Mouse (Mus musculus) kidney, adult 2 months (tissue): ENCODE data around the gene Ubl4a.
A peak's percentile ranks its signal among the peaks of the same experiment; 100 is the strongest.

ENCODE experiments used
- CTCF ChIP-seq: fragments of 200-500 bp; conservative IDR thresholded peaks from 2 replicates; pipeline ENCODE4 v1.5.1; 2011; ENCODE audit warnings: low read depth, mild to moderate bottlenecking, control low read depth, low read length, moderate library complexity, mixed read lengths; ENCODE audit not compliant: insufficient read depth, insufficient read length
- POLR2A ChIP-seq: fragments of 200-500 bp; IDR thresholded peaks from one replicate; pipeline ENCODE4 v1.6.1; 2011; ENCODE audit warnings: low read depth, low read length, control low read depth

GRCm38 (mm10) chrX:74413377-74413776 lies 40.4 kb upstream of the Ubl4a start:
- TF ChIP-seq POLR2A (no peak), CTCF (peak; percentile 89)
